Comparison of ENCODE assay signal across 8 mouse cellular contexts in the genomic region with DNA sequence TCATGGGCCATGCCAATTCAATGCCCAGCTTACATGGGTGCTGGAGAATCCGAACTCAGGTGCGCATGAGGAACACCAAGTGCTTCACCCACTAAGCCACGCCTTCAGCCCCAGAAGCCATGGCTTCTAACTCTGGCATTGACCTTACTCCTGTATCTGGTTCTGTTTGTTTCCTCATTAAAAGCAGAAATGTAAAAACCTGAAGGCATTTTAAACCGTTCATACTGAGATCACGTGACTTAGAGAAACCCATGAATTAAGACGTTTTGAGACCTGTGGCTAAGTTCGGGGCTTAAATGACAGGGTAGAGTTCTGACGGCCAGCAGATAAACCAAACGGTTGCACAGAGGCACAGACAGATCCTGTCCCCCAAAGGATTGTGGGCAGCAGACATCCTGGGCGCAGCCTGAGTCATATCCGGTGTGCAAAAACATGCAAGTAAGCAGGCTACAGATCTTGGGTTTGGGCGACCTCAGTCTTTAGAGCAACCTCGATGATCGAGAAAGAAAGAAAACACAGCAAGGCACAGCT. TPM values are rescaled to one million over a fixed set of nuclear protein-coding genes. Genes with fewer than 3 reads are reported as not detected.
DNase-seq lines count a peak whose midpoint lies in the region; ATAC-seq and TF ChIP-seq lines count a peak whose summit lies in the region.

No protein-coding gene starts in this region.

- peaks cover 2% of the 10 kb centered on the region for H3K4me1 ChIP-seq in heart, adult 2 months (ENCODE audit: control insufficient read depth, insufficient read depth, low read length)
- H3K4me1 ChIP-seq in kidney, embryonic 15.5 days: peaks cover 11% of the 10 kb centered on the region
- no peaks in the 10 kb centered on the region for H3K4me1 ChIP-seq in stomach, embryonic 16.5 days (ENCODE audit: control insufficient read depth, insufficient read depth, low read length)

- 0 out of 2 replicates have a peak, but pooled peaks have one; percentile 51 for TF ChIP-seq EP300 in heart, adult 2 months (IDR thresholded peaks at IDR 0.05; ENCODE audit: insufficient read depth, low read depth, low read length)

- H3K27me3 ChIP-seq in heart, adult 2 months (ENCODE audit: control insufficient read depth, insufficient read depth, low read length): no peaks in the 10 kb centered on the region
- H3K27me3 ChIP-seq in kidney, embryonic 15.5 days: no peaks in the 10 kb centered on the region
- H3K27me3 ChIP-seq in stomach, embryonic 16.5 days (ENCODE audit: control insufficient read depth, insufficient read depth, low read length): no peaks in the 10 kb centered on the region

- peak overlapping the region; percentile 54 for H3K4me2 ChIP-seq in kidney, embryonic 15.5 days
- H3K4me2 ChIP-seq in stomach, embryonic 16.5 days (ENCODE audit: low read depth, low read length): peak overlapping the region; percentile 51

- TF ChIP-seq CTCF in heart, adult 2 months (IDR thresholded peaks at IDR 0.05): no peak

- DNase-seq in gastrocnemius, postnatal 25 days: peak; percentile 51
- DNase-seq in gastrocnemius, postnatal 10 days: no peak
- DNase-seq in T-cell, adult 2 months (ENCODE audit: low spot score): peak; percentile 85
- peak; percentile 48 to 66 for DNase-seq in heart, adult 2 months
- DNase-seq in layer of hippocampus, postnatal 14 days (ENCODE audit: low spot score in 2 of 2): no peak

- H3K9ac ChIP-seq in heart, adult 2 months (ENCODE audit: low read depth, low read length): peak overlapping the region; percentile 22; the same call in 1 of the 2 replicates
- 0 out of 2 replicates have a peak overlapping the region, but pooled peaks have one; percentile 10 for H3K9ac ChIP-seq in kidney, embryonic 15.5 days
- H3K9ac ChIP-seq in stomach, embryonic 16.5 days (ENCODE audit: low read length): 0 out of 2 replicates have a peak overlapping the region, but pooled peaks have one; percentile 27

- WGBS in heart, adult 2 months: 50% methylated on average over 14 of the region's 14 CpGs
- 50% methylated on average over 14 of the region's 14 CpGs for WGBS in kidney, embryonic 15.5 days
- WGBS in stomach, embryonic 16.5 days: 50% methylated on average over 14 of the region's 14 CpGs

- no peaks in the 10 kb centered on the region for H3K36me3 ChIP-seq in heart, adult 2 months (ENCODE audit: control insufficient read depth, insufficient read depth, low read length)
- no peaks in the 10 kb centered on the region for H3K36me3 ChIP-seq in kidney, embryonic 15.5 days
- H3K36me3 ChIP-seq in stomach, embryonic 16.5 days (ENCODE audit: control insufficient read depth, insufficient read depth, low read length): no peaks in the 10 kb centered on the region

- ATAC-seq in kidney, embryonic 15.5 days (replicated peaks; ENCODE audit: low FRiP score): no peak
- peak; percentile 84 for ATAC-seq in megakaryocyte, adult 5-6 weeks (ENCODE audit: poor library complexity, severe bottlenecking)
- ATAC-seq in stomach, embryonic 16.5 days (ENCODE audit: insufficient read depth, low FRiP score): no peak

- H3K4me3 ChIP-seq in heart, adult 2 months: no peak overlapping the region; the same call in 1 of the 2 replicates
- peak overlapping the region; percentile 23 for H3K4me3 ChIP-seq in kidney, embryonic 15.5 days (replicated peaks)
- H3K4me3 ChIP-seq in stomach, embryonic 16.5 days (replicated peaks; ENCODE audit: low read length): 0 out of 2 replicates have a peak overlapping the region, but pooled peaks have one; percentile 11

- 0 out of 2 replicates have a peak, but pooled peaks have one; percentile 26 for TF ChIP-seq POLR2A in heart, adult 2 months (IDR thresholded peaks at IDR 0.05; ENCODE audit: insufficient read depth, low read depth, low read length)

- intact Hi-C loops in heart, adult 2 months (cut with DNase I): loop anchor here (1.0 to 5.0 kb wide), 8 partner anchors 137 to 618 kb away; a partner anchor contains a TSS

- H3K9me3 ChIP-seq in kidney, embryonic 15.5 days (replicated peaks): no peaks in the 10 kb centered on the region
- H3K9me3 ChIP-seq in stomach, embryonic 16.5 days (replicated peaks; ENCODE audit: control insufficient read depth, low read length): no peaks in the 10 kb centered on the region

- no peaks in the 10 kb centered on the region for H3K79me2 ChIP-seq in heart, adult 2 months (replicated peaks; ENCODE audit: control insufficient read depth, insufficient read depth, low read length)

- peak overlapping the region; percentile 75 for H3K27ac ChIP-seq in heart, adult 2 months
- peak overlapping the region; percentile 49 for H3K27ac ChIP-seq in kidney, embryonic 15.5 days
- no peak overlapping the region for H3K27ac ChIP-seq in stomach, embryonic 16.5 days (ENCODE audit: low read length)

RNA-seq across cellular contexts. Expression of a gene that starts 32.2 kb away (rescaled TPM):
- not detected for total RNA-seq in gastrocnemius, postnatal 25 days (2021)
- not detected for total RNA-seq in gastrocnemius, postnatal 10 days (2021)
- not detected for total RNA-seq in heart, adult 2 months (2021)
- not detected in 2 replicates for polyA plus RNA-seq in heart, adult 2 months (2012; rRNA removed)
- not detected in 2 replicates for polyA plus RNA-seq in kidney, embryonic 15.5 days (2015; fragmentation: Nextera tagmentation; extraction: Ambion mirVana)
- total RNA-seq in megakaryocyte, adult 5-6 weeks (2015): not detected in 2 replicates
- not detected in 2 replicates for total RNA-seq in megakaryocyte, adult 5-6 weeks (2017)
- not detected in 2 replicates for polyA plus RNA-seq in stomach, embryonic 16.5 days (2015; fragmentation: Nextera tagmentation; extraction: Ambion mirVana)
- not detected for total RNA-seq in layer of hippocampus, postnatal 14 days (2021)

Comparison
In these comparisons a context has a peak if more than half of its experiments do, and no peak if none do; other contexts are left out.
1. DNase-seq: peak in gastrocnemius, postnatal 25 days (single experiment), T-cell, adult 2 months (single experiment) and heart, adult 2 months (2 of 2); none in gastrocnemius, postnatal 10 days (single experiment) and layer of hippocampus, postnatal 14 days (0 of 2).
2. Peak in every context shown above with its lines, with median percentiles within 50 percentile points of each other: H3K9ac ChIP-seq.